Mouse (Mus musculus) embryonic facial prominence, embryonic 15.5 days (tissue): Measurements from ENCODE around the gene Vamp2. TPM values are rescaled to one million over a fixed set of nuclear protein-coding genes. Genes with fewer than 3 reads are reported as not detected.

Experiments used
- ATAC-seq: fragments of 200-750 bp; cut with Nextera tagmentation; 2 replicates; pipeline ENCODE4 v1.8.0; 2017; ENCODE audit warnings: low read depth, moderate TSS enrichment; ENCODE audit not compliant: insufficient number of reproducible peaks, low FRiP score, low TSS enrichment
- H3K27ac ChIP-seq: fragments of 300-500 bp; sonication (generic); replicated peaks from 2 replicates; pipeline ENCODE4 v1.5.1; 2015; ENCODE audit warnings: mild to moderate bottlenecking, inconsistent platforms
- H3K27me3 ChIP-seq: fragments of 300-500 bp; sonication (generic); 2 replicates; pipeline ENCODE4 v1.6.1; 2015; ENCODE audit warnings: inconsistent platforms
- H3K36me3 ChIP-seq: fragments of 300-500 bp; sonication (generic); 2 replicates; pipeline ENCODE4 v1.6.1; 2015; ENCODE audit warnings: mild to moderate bottlenecking, inconsistent platforms
- H3K4me1 ChIP-seq: fragments of 300-500 bp; sonication (generic); 2 replicates; pipeline ENCODE4 v1.6.1; 2015; ENCODE audit warnings: inconsistent platforms
- H3K4me2 ChIP-seq: fragments of 300-500 bp; sonication (generic); replicated peaks from 2 replicates; pipeline ENCODE4 v1.6.1; 2015; ENCODE audit warnings: mild to moderate bottlenecking, inconsistent platforms
- H3K4me3 ChIP-seq: fragments of 300-500 bp; sonication (generic); replicated peaks from 2 replicates; pipeline ENCODE4 v1.5.1; 2015; ENCODE audit warnings: mild to moderate bottlenecking, inconsistent platforms
- H3K9ac ChIP-seq: fragments of 300-500 bp; sonication (generic); 2 replicates; pipeline ENCODE4 v1.6.1; 2015; ENCODE audit warnings: inconsistent platforms
- H3K9me3 ChIP-seq: fragments of 300-500 bp; sonication (generic); replicated peaks from 2 replicates; pipeline ENCODE4 v1.6.1; 2016; ENCODE audit warnings: inconsistent platforms
- WGBS: fragments of 180-500 bp; shearing (Covaris S2); methylation state at CpG from one replicate; pipeline ENCODE4 v1.1.7; 2015; 5-methylcytosine and 5-hydroxymethylcytosine counted together
- polyA plus RNA-seq: library from polyadenylated mRNA; unstranded; fragments of >200 nt; fragmentation: Nextera tagmentation; extraction: Ambion mirVana; gene quantifications from 2 replicates; pipeline ENCODE4 v1.2.1, GENCODE M21; 2015

The Vamp2 gene
- polyA plus RNA-seq, 1 experiment from 2014 or later: 149 TPM

DNA sequence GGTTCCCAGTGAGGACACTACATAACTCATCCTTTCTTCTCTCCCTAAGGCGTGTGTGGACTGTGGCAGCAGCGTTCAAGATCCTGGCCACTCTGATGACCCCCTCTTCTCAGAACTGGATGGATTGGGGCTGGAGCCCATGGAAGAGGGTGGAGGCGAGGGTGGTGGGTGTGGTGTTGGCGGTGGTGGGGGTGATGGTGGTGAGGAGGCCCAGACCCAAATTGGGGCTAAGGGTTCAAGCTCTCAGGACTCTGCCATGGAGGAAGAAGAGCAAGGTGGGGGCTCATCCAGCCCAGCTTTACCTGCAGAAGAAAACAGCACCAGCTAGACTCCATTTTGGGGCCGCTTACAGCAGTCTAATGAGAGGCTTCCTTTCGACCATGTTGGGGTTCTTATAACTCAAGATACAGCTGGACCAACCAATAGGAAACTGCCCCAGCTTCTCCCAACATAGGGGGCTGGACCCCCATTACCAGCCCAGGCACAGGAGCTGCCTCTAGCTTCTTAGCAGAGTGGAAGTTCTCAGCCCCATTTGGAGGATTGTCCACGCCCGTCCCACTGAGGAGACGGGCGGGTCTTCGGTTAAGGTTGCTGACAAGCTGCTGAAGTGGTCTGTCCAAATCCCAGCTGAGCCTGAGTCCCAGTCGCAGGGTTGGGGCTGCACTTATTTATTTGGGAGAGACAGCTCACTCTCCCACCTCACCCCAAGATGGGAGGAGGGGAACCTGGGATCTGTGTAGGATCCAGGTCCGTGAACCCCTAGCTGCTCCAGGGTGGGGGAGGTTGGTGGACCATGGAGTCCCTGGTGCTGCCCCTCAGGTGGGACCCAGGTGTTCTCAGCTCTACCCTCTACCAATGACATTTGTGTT lies 21.0 kb downstream of the Vamp2 start:
- 81% methylated on average over 13 of the region's 13 CpGs for WGBS
- Histone ChIP-seq H3K27ac (0 out of 2 replicates have a peak overlapping the region, but pooled peaks have one; percentile 63), H3K4me3 (no peak overlapping the region; the same call in 1 of the 2 replicates), H3K4me1 (peaks cover 12% of the 10 kb centered on the region), H3K9me3 (no peaks in the 10 kb centered on the region), H3K36me3 (peaks cover 54% of the 10 kb centered on the region), H3K9ac (no peak overlapping the region), H3K4me2 (no peak overlapping the region), H3K27me3 (no peaks in the 10 kb centered on the region)
- ATAC-seq: no peak

DNA sequence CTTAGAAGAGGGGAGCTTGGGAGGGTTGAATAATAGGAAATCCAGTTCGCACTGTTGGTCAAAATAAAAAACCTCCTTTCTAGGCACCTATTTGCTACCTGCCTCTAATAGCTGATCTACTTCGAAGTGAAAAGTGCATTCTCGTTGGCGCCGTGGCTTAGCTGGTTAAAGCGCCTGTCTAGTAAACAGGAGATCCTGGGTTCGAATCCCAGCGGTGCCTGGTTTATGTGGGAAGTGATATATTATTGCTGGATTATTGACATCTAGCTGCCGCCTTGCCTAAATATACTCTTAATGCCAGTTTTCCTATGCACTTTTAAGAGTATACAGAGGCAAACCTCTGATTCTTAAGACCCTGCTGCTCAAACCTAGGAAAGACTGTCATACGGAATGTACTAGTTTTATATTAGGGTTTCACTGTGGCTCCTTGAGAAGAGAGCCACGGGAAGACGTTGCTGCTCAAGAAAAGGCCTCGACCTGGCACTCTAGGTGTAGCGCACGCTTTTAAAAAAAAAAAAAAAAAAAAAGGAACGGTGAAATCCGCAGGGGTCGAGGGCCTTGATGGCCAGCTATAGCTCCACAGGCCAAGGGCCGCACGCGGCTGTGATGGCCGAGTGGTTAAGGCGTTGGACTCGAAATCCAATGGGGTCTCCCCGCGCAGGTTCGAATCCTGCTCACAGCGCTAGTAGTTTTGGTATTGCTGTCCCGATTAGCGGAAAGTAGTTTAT lies 22.2 kb downstream of the Vamp2 start:
- under 1% methylated on average over 30 of the region's 30 CpGs for WGBS
- H3K27ac ChIP-seq: peak overlapping the region; percentile 63

DNA sequence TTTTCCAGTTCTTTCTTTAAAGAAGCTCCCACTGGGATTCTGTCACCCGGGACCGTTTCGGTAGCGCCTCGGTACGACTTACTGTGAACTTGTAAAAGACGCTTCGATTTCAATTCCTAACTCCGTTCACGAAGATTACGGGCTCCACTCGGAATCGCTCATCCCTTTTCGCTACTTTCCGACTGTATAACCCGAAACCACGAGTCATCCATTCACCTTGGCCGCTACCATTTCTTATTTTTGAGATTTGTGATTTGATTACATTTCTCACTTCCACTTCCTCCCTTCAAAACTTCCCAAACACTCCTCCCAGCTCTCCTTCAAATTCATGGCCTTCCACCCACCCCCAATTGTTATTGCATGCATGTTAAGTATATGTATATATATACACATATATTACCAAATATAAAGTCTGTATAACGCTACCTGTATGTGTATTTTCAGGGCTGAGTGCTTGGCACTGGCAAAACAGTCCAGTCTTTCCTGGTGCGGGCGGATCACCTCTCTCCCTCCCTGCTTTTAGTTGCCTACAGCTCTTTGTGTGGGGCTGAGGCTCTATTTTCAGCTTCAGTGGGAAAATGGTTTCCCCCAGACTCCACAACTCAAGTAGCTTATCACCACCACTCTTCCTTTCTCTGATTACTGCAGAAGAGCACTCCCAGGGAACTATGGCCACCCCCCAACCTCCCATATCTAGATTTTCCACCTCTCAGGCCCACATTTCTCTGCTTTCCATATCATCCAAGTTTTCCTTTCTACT lies 22.9 kb downstream of the Vamp2 start:
- ATAC-seq: no peak
- WGBS: 4% methylated on average over 21 of the region's 21 CpGs

More for the DNA sequence above, 22.2 kb downstream of the Vamp2 start:
- Histone ChIP-seq H3K4me1 (peaks cover 12% of the 10 kb centered on the region), H3K36me3 (peaks cover 42% of the 10 kb centered on the region), H3K9me3 (no peaks in the 10 kb centered on the region), H3K4me2 (peak overlapping the region; percentile 57), H3K4me3 (peak overlapping the region; percentile 50), H3K27me3 (no peaks in the 10 kb centered on the region), H3K9ac (peak overlapping the region; percentile 26)
- ATAC-seq: peak; percentile 65; the same call in 1 of the 2 replicates

DNA sequence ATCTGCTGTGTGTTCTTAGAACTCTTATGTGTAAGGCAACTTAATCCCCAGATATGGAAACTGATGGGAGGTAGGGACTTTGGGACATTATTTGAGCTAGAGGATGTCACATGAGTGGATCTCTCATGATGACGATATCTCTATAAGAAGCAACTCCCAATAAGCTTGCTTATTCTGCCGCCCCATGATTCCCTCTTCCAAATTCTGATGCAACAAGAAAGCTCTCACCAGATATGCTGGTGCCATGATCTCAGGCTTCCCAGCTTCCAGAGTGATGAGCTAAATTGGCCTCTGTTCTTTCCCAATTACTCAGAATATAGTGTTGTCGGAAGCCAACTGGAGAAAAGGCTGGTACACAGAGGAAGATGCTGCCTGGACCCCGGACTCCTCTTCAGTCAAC lies 23.6 kb downstream of the Vamp2 start:
- H3K4me2 ChIP-seq: no peak overlapping the region
- peak overlapping the region; percentile 36; the same call in 1 of the 2 replicates for H3K27ac ChIP-seq
- 67% methylated on average over 4 of the region's 4 CpGs for WGBS
- peaks cover 28% of the 10 kb centered on the region for H3K36me3 ChIP-seq
- no peaks in the 10 kb centered on the region for H3K9me3 ChIP-seq
- H3K4me3 ChIP-seq: no peak overlapping the region
- H3K9ac ChIP-seq: no peak overlapping the region
- no peaks in the 10 kb centered on the region for H3K27me3 ChIP-seq
- H3K4me1 ChIP-seq: peaks cover 12% of the 10 kb centered on the region
- ATAC-seq: no peak

More for the DNA sequence above, 22.9 kb downstream of the Vamp2 start:
- H3K27me3 ChIP-seq: no peaks in the 10 kb centered on the region
- peak overlapping the region; percentile 50 for H3K4me3 ChIP-seq
- peaks cover 12% of the 10 kb centered on the region for H3K4me1 ChIP-seq
- peaks cover 34% of the 10 kb centered on the region for H3K36me3 ChIP-seq
- peak overlapping the region; percentile 26 for H3K9ac ChIP-seq
- H3K27ac ChIP-seq: peak overlapping the region; percentile 36
- peak overlapping the region; percentile 57 for H3K4me2 ChIP-seq
- H3K9me3 ChIP-seq: no peaks in the 10 kb centered on the region

DNA sequence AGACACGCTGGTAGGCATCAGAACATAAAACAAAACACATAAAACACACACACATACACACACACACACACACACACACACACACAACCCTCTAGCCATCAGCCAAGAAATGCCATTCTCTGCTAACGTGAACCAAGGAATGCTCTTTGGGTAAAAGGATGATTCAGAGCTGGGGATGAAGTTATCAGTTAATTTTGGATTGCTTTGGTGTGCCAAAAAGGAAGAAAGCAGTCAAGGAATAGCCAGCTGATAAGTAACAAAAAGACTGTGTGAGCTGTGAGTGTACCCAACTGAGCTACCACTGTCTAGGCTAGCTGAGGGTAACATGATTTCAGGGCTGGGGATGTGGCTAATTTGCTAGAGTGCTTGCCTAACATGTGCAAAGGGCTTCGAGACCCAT lies 25.7 kb downstream of the Vamp2 start:
- H3K9me3 ChIP-seq: no peaks in the 10 kb centered on the region
- no peak for ATAC-seq
- H3K4me2 ChIP-seq: no peak overlapping the region
- H3K9ac ChIP-seq: no peak overlapping the region
- no peak overlapping the region for H3K27ac ChIP-seq
- H3K4me3 ChIP-seq: no peak overlapping the region
- peaks cover 6% of the 10 kb centered on the region for H3K36me3 ChIP-seq
- H3K4me1 ChIP-seq: peaks cover 17% of the 10 kb centered on the region
- 63% methylated on average over 3 of the region's 3 CpGs for WGBS
- H3K27me3 ChIP-seq: no peaks in the 10 kb centered on the region

DNA sequence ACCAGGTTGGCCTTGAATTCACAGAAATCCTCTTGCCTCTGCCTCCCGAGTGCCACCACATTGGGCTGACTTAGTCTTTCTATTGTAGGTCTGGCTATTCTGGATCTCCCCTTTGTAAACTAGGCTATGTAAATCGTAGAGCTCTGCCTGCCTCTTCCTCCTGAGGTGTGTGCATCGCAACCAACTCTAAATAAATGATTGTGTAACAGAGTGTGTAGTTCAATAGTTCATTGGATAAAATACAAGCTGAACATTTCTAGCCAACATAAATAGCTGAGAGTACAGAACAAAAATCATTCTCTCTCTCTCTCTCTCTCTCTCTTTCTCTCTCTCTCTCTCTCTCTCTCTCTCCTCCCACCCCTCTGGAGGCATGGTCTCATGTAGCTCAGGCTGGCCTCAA lies 26.3 kb downstream of the Vamp2 start:
- H3K9ac ChIP-seq: no peak overlapping the region
- H3K4me2 ChIP-seq: no peak overlapping the region
- H3K4me1 ChIP-seq: peaks cover 18% of the 10 kb centered on the region
- H3K9me3 ChIP-seq: no peaks in the 10 kb centered on the region
- H3K4me3 ChIP-seq: no peak overlapping the region
- 77% methylated on average over 3 of the region's 3 CpGs for WGBS
- no peak overlapping the region for H3K27ac ChIP-seq
- no peaks in the 10 kb centered on the region for H3K27me3 ChIP-seq
- H3K36me3 ChIP-seq: peaks cover under 1% of the 10 kb centered on the region; the same call in 1 of the 2 replicates
- no peak for ATAC-seq

DNA sequence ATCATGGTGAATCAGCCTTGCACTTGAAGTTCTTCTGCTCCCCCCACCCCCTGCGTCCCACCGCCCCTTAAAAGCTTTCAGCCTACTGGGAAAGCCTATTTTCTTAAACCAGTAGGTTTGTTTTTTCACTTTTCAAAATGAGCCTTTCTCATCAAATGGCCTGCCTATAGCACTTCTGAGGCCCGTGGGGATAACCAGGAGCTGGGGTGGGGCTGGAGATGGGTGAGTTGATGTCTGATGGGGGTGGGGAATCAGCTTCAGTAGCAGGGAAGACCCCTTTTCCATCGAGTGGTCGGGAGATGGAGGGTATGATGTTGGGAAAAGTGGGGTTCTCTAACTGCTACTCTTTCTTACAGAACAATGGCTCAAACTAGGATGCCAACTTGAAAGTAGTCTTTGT lies 28.6 kb downstream of the Vamp2 start:
- 56% methylated on average over 5 of the region's 5 CpGs for whole genome bisulfite sequencing
- Histone ChIP-seq H3K4me3 (peak overlapping the region; percentile 91; the same call in 1 of the 2 replicates), H3K9ac (no peak overlapping the region), H3K4me2 (peak overlapping the region; percentile 96), H3K4me1 (peaks cover 36% of the 10 kb centered on the region), H3K27me3 (no peaks in the 10 kb centered on the region; the same call in 1 of the 2 replicates), H3K36me3 (no peaks in the 10 kb centered on the region), H3K27ac (no peak overlapping the region), H3K9me3 (no peaks in the 10 kb centered on the region)
- no peak for ATAC-seq

DNA sequence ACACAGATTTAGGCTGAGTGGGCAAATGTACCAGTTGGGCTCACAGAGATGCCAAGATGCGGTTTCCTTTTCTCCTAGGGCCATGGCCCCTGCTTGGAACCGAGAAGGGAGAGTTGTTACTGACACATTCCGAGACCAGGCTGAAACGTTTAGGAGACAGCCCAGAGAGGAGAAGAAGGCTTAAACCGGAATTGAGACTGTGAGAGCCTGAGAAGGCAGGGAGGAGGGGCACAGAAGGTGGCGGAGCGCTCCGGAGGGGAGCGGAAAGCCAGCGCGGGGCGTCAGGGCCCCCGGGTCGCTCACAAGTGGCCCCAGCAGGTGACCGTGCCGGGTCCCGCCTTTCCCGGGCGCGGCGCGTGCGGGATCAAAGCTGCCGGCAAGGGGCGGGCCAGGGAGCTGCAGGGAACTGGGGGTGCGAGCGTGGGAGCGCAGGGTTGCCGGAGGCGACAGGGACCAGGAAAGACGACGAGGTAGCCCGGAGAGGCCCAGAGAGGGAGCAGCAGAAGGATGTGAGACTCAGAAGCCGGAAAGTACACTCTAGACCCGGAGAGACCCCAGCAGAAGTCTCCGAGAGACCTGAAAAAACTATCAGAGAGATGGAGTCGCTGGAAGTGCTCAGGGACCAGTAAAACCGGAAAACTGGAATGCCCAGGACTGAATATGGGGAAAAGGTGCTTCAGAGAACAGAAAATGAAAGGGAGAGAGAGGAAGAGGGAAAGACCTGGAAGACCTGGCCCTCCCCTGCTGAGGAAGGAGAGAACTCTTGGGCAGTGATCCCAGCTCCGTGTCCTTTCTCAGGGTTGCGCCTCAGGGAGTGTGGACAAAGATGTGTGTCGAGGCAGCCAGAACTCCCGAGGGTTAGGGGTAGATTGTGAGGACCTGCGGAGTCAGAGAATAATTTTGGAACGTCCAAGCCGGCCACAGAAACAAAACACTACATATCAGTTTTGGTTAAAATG lies 29.7 kb downstream of the Vamp2 start:
- no peaks in the 10 kb centered on the region for H3K9me3 ChIP-seq
- H3K36me3 ChIP-seq: no peaks in the 10 kb centered on the region
- H3K27ac ChIP-seq: peak overlapping the region; percentile 89
- H3K4me1 ChIP-seq: peaks cover 36% of the 10 kb centered on the region
- no peaks in the 10 kb centered on the region; the same call in 1 of the 2 replicates for H3K27me3 ChIP-seq
- ATAC-seq: peak; percentile 31; the same call in 1 of the 2 replicates
- H3K9ac ChIP-seq: peak overlapping the region; percentile 70
- peak overlapping the region; percentile 96 for H3K4me2 ChIP-seq
- peak overlapping the region; percentile 91 for H3K4me3 ChIP-seq
- WGBS: 0% methylated on average over 45 of the region's 45 CpGs

DNA sequence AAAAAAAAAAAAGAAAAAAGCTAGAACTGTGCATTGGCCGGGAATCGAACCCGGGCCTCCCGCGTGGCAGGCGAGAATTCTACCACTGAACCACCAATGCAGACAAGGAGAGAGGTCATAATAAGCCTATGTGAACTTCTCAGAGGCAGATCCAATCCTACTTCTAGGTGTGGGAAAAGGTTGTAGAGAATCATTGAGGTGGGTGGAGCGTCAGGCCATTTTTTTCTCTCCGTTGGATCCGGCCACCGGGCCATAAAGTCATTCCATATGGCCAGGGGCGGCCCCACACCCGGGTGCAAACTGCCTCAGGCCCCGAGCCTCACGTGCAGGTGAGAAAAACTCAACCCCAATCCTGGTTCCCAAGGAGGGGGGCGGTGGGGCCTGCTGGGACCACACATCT lies 30.5 kb downstream of the Vamp2 start:
- ATAC-seq: no peak
- H3K4me3 ChIP-seq: peak overlapping the region; percentile 91
- H3K4me2 ChIP-seq: peak overlapping the region; percentile 96
- no peaks in the 10 kb centered on the region; the same call in 1 of the 2 replicates for H3K27me3 ChIP-seq
- H3K9ac ChIP-seq: no peak overlapping the region
- H3K36me3 ChIP-seq: no peaks in the 10 kb centered on the region
- under 1% methylated on average over 15 of the region's 15 CpGs for WGBS
- H3K27ac ChIP-seq: peak overlapping the region; percentile 89
- H3K4me1 ChIP-seq: peaks cover 36% of the 10 kb centered on the region
- H3K9me3 ChIP-seq: no peaks in the 10 kb centered on the region
